10 mouse cellular contexts compared by ENCODE assay signal in genomic region chr5:30233979-30234378, GRCm38 (mm10). TPM values are rescaled to one million over a fixed set of nuclear protein-coding genes. Genes with fewer than 3 reads are reported as not detected.
A peak's percentile ranks its signal among the peaks of the same experiment; 100 is the strongest.
DNase-seq lines count a peak whose midpoint lies in the region; ATAC-seq and TF ChIP-seq lines count a peak whose summit lies in the region.
"Had no signal": no experiment of that assay in that cellular context is flagged by ENCODE, and none has a peak within 500 bp of the region (broad histone marks: within the 10 kb centered on the region; RNA-seq: fewer than 3 reads in every experiment).

No protein-coding gene starts in this region.

- peak overlapping the region; percentile 83 for H3K4me2 ChIP-seq in limb, embryonic 13.5 days (replicated peaks)

- no peaks in the 10 kb centered on the region for H3K27me3 ChIP-seq in liver, adult 2 months (ENCODE audit: control insufficient read depth, insufficient read depth, low read length)
- no peaks in the 10 kb centered on the region for H3K27me3 ChIP-seq in forebrain, embryonic 10.5 days (ENCODE audit: poor library complexity, severe bottlenecking)
- no peaks in the 10 kb centered on the region for H3K27me3 ChIP-seq in limb, embryonic 13.5 days
- H3K27me3 ChIP-seq in small intestine, adult 2 months (ENCODE audit: control insufficient read depth, insufficient read depth, low read length): no peaks in the 10 kb centered on the region

- 0 out of 2 replicates have a peak overlapping the region, but pooled peaks have one; percentile 32 for H3K27ac ChIP-seq in liver, adult 2 months (replicated peaks; ENCODE audit: insufficient read depth, low read depth, low read length)
- no peak overlapping the region for H3K27ac ChIP-seq in forebrain, embryonic 10.5 days
- H3K27ac ChIP-seq in limb, embryonic 13.5 days: no peak overlapping the region
- H3K27ac ChIP-seq in small intestine, adult 2 months (ENCODE audit: insufficient read depth, low read depth, low read length): peak overlapping the region; percentile 70

- peaks cover 8% of the 10 kb centered on the region; the same call in 1 of the 2 replicates for H3K9me3 ChIP-seq in forebrain, embryonic 10.5 days
- no peaks in the 10 kb centered on the region for H3K9me3 ChIP-seq in limb, embryonic 13.5 days

- 6% methylated on average over 8 of the region's 8 CpGs for WGBS in liver, adult 2 months
- 80% methylated on average over 8 of the region's 8 CpGs for WGBS in forebrain, embryonic 10.5 days
- 79% methylated on average over 8 of the region's 8 CpGs for WGBS in limb, embryonic 13.5 days
- 17% methylated on average over 8 of the region's 8 CpGs for WGBS in small intestine, adult 2 months

- no peak overlapping the region for H3K9ac ChIP-seq in liver, adult 2 months (ENCODE audit: low read depth, low read length)
- peak overlapping the region; percentile 85 for H3K9ac ChIP-seq in limb, embryonic 13.5 days

- intact Hi-C loops in left cerebral cortex, postnatal 14 days (cut with DNase I): no loop called here

- ATAC-seq in limb, embryonic 13.5 days (ENCODE audit: low FRiP score, low read depth): no peak

- peaks cover 25% of the 10 kb centered on the region for H3K4me1 ChIP-seq in liver, adult 2 months (ENCODE audit: control insufficient read depth, insufficient read depth, low read length)
- peaks cover 30% of the 10 kb centered on the region for H3K4me1 ChIP-seq in forebrain, embryonic 10.5 days
- peaks cover 22% of the 10 kb centered on the region for H3K4me1 ChIP-seq in limb, embryonic 13.5 days
- H3K4me1 ChIP-seq in small intestine, adult 2 months (ENCODE audit: control insufficient read depth, insufficient read depth, insufficient read length, low read length): peaks cover 13% of the 10 kb centered on the region; the same call in 1 of the 2 replicates

- H3K36me3 ChIP-seq in liver, adult 2 months (ENCODE audit: control insufficient read depth, insufficient read depth, low read length): no peaks in the 10 kb centered on the region
- H3K36me3 ChIP-seq in forebrain, embryonic 10.5 days (replicated peaks): peaks cover 27% of the 10 kb centered on the region
- H3K36me3 ChIP-seq in limb, embryonic 13.5 days: peaks cover 11% of the 10 kb centered on the region
- peaks cover 5% of the 10 kb centered on the region; the same call in 1 of the 2 replicates for H3K36me3 ChIP-seq in small intestine, adult 2 months (ENCODE audit: control insufficient read depth, insufficient read depth, low read length)

- DNase-seq in liver, adult 2 months (ENCODE audit: extremely low read depth, low read depth, low spot score): peak; percentile 96
- no peak for DNase-seq in liver
- no peak for DNase-seq in forebrain, embryonic 10.5 days (ENCODE audit: extremely low spot score, low spot score)
- no peak for DNase-seq in left cerebral cortex, postnatal 14 days (ENCODE audit: low spot score in 2 of 2)
- no peak for DNase-seq in adrenal gland, postnatal 36 days
- no peak for DNase-seq in urinary bladder, postnatal 14 days (ENCODE audit: low spot score)
- DNase-seq: cerebellum, postnatal 14 days; kidney, postnatal 25 days had no signal

- peaks cover 33% of the 10 kb centered on the region; the same call in 1 of the 2 replicates for H3K79me2 ChIP-seq in liver, adult 2 months (ENCODE audit: control insufficient read depth, insufficient read depth, low read length)

- TF ChIP-seq CTCF in liver, adult 2 months (IDR thresholded peaks at IDR 0.05; ENCODE audit: low read depth, low read length): no peak
- TF ChIP-seq CTCF in small intestine, adult 2 months (IDR thresholded peaks at IDR 0.05; ENCODE audit: extremely low read depth, insufficient read length, insufficient replicate concordance, low read depth, low read length): no peak

- H3K4me3 ChIP-seq in liver, adult 2 months (ENCODE audit: insufficient read depth, low read depth, low read length): no peak overlapping the region
- peak overlapping the region; percentile 86 for H3K4me3 ChIP-seq in forebrain, embryonic 10.5 days
- H3K4me3 ChIP-seq in limb, embryonic 13.5 days: peak overlapping the region; percentile 83
- no peak overlapping the region for H3K4me3 ChIP-seq in small intestine, adult 2 months (ENCODE audit: low read depth, low read length)

- no peak for TF ChIP-seq POLR2A in liver, adult 2 months (IDR thresholded peaks at IDR 0.05; ENCODE audit: extremely low read depth, insufficient read depth, low read length)
- TF ChIP-seq POLR2A in small intestine, adult 2 months (IDR thresholded peaks at IDR 0.05; ENCODE audit: low read depth, low read length): no peak

RNA-seq across cellular contexts. Expression of gene Selenoi, which starts 1.6 kb away (rescaled TPM):
- total RNA-seq in liver, adult 2 months (2014; rRNA removed): 26.6 and 31.8 TPM in 2 replicates
- polyA plus RNA-seq in liver, adult 2 months (2012; rRNA removed): 59.7 and 73.9 TPM in 2 replicates
- 22.7 and 23.6 TPM in 2 replicates for polyA plus RNA-seq in forebrain, embryonic 10.5 days (2016; fragmentation: Nextera tagmentation; extraction: Ambion mirVana)
- polyA plus RNA-seq in limb, embryonic 13.5 days (2015; fragmentation: Nextera tagmentation; extraction: Ambion mirVana): 17.5 and 18.7 TPM in 2 replicates
- polyA plus RNA-seq in small intestine, adult 2 months (2012; rRNA removed): 36.4 and 107 TPM in 2 replicates
- total RNA-seq in left cerebral cortex, postnatal 14 days (2021): 10 to 100 TPM; 47.6 to 56.7 TPM
- total RNA-seq in adrenal gland, postnatal 36 days (2021): 10 to 100 TPM; 24.2 to 25.9 TPM

RNA-seq across cellular contexts. Expression of gene Adgrf3, which starts 28.5 kb away (rescaled TPM):
- total RNA-seq in liver, adult 2 months (2014; rRNA removed): not detected in 2 replicates
- polyA plus RNA-seq in liver, adult 2 months (2012; rRNA removed): not detected in 2 replicates
- polyA plus RNA-seq in forebrain, embryonic 10.5 days (2016; fragmentation: Nextera tagmentation; extraction: Ambion mirVana): not detected in 2 replicates
- polyA plus RNA-seq in limb, embryonic 13.5 days (2015; fragmentation: Nextera tagmentation; extraction: Ambion mirVana): not detected in 2 replicates
- 0.04 and 0.05 TPM in 2 replicates for polyA plus RNA-seq in small intestine, adult 2 months (2012; rRNA removed)
- not detected for total RNA-seq in left cerebral cortex, postnatal 14 days (2021)
- not detected for total RNA-seq in adrenal gland, postnatal 36 days (2021)

RNA-seq across cellular contexts. Expression of gene Drc1, which starts 47.2 kb away (rescaled TPM):
- 0.74 and 1.2 TPM in 2 replicates for total RNA-seq in liver, adult 2 months (2014; rRNA removed)
- 0.23 and 0.30 TPM in 2 replicates for polyA plus RNA-seq in liver, adult 2 months (2012; rRNA removed)
- 0.28 and 0.48 TPM in 2 replicates for polyA plus RNA-seq in forebrain, embryonic 10.5 days (2016; fragmentation: Nextera tagmentation; extraction: Ambion mirVana)
- polyA plus RNA-seq in limb, embryonic 13.5 days (2015; fragmentation: Nextera tagmentation; extraction: Ambion mirVana): 0.19 and 0.62 TPM in 2 replicates
- polyA plus RNA-seq in small intestine, adult 2 months (2012; rRNA removed): 0.11 and 0.28 TPM in 2 replicates
- 10 to 100 TPM; 14.9 to 18.2 TPM for total RNA-seq in left cerebral cortex, postnatal 14 days (2021)
- under 1 TPM; 0.26 to 0.43 TPM for total RNA-seq in adrenal gland, postnatal 36 days (2021)

Comparison
In these comparisons a context has a peak if more than half of its experiments do, and no peak if none do; other contexts are left out.
1. H3K27ac ChIP-seq: peak in liver, adult 2 months (single experiment) and small intestine, adult 2 months (single experiment); none in forebrain, embryonic 10.5 days (single experiment) and limb, embryonic 13.5 days (single experiment).
2. H3K4me3 ChIP-seq: peak in forebrain, embryonic 10.5 days (single experiment) and limb, embryonic 13.5 days (single experiment); none in liver, adult 2 months (single experiment) and small intestine, adult 2 months (single experiment).